Mouse (Mus musculus): ENCODE measurements around the gene Pomc. TPM values are rescaled to one million over a fixed set of nuclear protein-coding genes. Genes with fewer than 3 reads are reported as not detected.

Gene Pomc
- polyA plus RNA-seq, 1 experiment from 2014 or later = 3.4 TPM

DNA sequence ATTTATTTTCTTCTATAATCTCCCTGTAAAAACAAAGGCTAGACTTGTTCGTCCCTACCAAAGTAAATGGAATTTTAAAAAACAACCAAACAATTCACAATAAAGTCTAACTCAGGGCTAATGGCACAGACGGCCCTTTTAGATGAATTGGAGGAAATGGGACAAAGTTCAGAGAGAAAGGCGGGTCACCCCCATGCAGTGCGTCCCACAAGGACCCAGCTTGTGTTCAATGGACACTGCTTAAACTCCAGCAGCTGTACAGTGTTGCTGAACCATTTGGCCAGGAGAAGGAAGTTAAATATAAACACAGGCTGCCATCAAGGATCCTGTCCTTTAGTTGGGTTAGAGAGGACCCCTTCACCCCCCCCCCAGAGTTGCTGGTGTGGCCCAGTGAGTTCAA lies 53.0 kb downstream of the Pomc start:
- no peak for ATAC-seq (ENCODE audit: low FRiP score, low read depth)
- Histone ChIP-seq H3K4me3 (no peak overlapping the region), H3K36me3 (no peaks in the 10 kb centered on the region), H3K27me3 (no peaks in the 10 kb centered on the region), H3K9me3 (no peaks in the 10 kb centered on the region), H3K4me1 (replicated peaks) (peaks cover 40% of the 10 kb centered on the region), H3K9ac (no peak overlapping the region), H3K4me2 (no peak overlapping the region), H3K27ac (replicated peaks) (0 out of 2 replicates have a peak overlapping the region, but pooled peaks have one; percentile 76)
- WGBS = 55% methylated on average over 4 of the region's 4 CpGs

- Histone ChIP-seq H3K9me3 (no peaks in the 10 kb centered on the region), H3K27ac (replicated peaks) (peak overlapping the region; percentile 76), H3K27me3 (no peaks in the 10 kb centered on the region), H3K4me1 (replicated peaks) (peaks cover 40% of the 10 kb centered on the region), H3K9ac (no peak overlapping the region), H3K4me3 (no peak overlapping the region), H3K4me2 (peak overlapping the region; percentile 20; the same call in 1 of the 2 replicates), H3K36me3 (no peaks in the 10 kb centered on the region)
- 49% methylated on average over 12 of the region's 12 CpGs for WGBS
- no peak for ATAC-seq (ENCODE audit: low FRiP score, low read depth)
These were observed 54.0 kb downstream of the Pomc start for GRCm38 (mm10) chr12:4008731-4009130.

Other genes starting within 250 kb of the Pomc start
- gene Dnmt3a, start 148.9 kb upstream of the Pomc start, polyA plus RNA-seq (2015; fragmentation: Nextera tagmentation; extraction: Ambion mirVana) = 109 and 144 TPM in 2 replicates
- gene Efr3b, start 84.0 kb downstream of the Pomc start, polyA plus RNA-seq (2015; fragmentation: Nextera tagmentation; extraction: Ambion mirVana) = 38.6 and 42.1 TPM in 2 replicates
- gene Dnajc27, start 127.6 kb downstream of the Pomc start, polyA plus RNA-seq (2015; fragmentation: Nextera tagmentation; extraction: Ambion mirVana) = 22.0 and 22.2 TPM in 2 replicates
- gene Adcy3, start 178.2 kb downstream of the Pomc start, polyA plus RNA-seq (2015; fragmentation: Nextera tagmentation; extraction: Ambion mirVana) = 15.8 and 17.7 TPM in 2 replicates

Measured in hindbrain, embryonic 15.5 days (tissue).